Mouse (Mus musculus) left cerebral cortex, postnatal 25 days (tissue): Measurements from ENCODE around the gene Lrrc36. TPM values are rescaled to one million over a fixed set of nuclear protein-coding genes. Genes with fewer than 3 reads are reported as not detected.

Experiments
- DNase-seq, 2 experiments: peaks; one replicate each; pipeline ENCODE4 v3.0.0; 2022; ENCODE audit warnings: low spot score in 2 of 2, mixed read lengths in 1 of 2
- intact Hi-C: fragments of 180-260 bp; cut with DNase I; formaldehyde crosslinking; loops from one replicate; pipeline ENCODE4 v1.15.1; 2025
- total RNA-seq, 2 experiments: library from RNA; stranded (reverse); gene quantifications; 2 replicates each; pipeline ENCODE4 v1.2.3; 2021

Lrrc36 gene
- total RNA-seq, 2 experiments from 2014 or later = 0.28 to 0.41 TPM

DNA sequence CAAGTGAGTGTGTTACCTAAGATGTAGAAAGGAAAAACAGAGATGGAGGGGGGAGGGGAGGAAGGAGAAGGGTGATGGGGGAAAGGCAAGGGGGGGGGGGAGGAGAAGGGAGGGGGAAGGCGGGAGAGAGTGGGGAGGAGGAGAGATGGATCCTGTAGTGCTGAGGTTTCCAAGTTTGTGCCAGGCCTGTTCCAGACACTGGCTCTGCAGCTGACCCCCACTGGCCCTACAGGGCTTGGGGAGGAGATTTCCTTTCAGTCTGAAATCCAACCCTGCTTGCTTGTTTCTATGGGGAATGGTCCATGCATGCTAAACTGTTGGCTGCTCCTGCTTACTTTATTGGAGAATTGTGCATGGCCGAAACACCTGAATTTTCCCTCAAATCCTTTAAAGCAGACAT lies 95.4 kb downstream of the Lrrc36 start:
- intact Hi-C loops = no loop called here

DNA sequence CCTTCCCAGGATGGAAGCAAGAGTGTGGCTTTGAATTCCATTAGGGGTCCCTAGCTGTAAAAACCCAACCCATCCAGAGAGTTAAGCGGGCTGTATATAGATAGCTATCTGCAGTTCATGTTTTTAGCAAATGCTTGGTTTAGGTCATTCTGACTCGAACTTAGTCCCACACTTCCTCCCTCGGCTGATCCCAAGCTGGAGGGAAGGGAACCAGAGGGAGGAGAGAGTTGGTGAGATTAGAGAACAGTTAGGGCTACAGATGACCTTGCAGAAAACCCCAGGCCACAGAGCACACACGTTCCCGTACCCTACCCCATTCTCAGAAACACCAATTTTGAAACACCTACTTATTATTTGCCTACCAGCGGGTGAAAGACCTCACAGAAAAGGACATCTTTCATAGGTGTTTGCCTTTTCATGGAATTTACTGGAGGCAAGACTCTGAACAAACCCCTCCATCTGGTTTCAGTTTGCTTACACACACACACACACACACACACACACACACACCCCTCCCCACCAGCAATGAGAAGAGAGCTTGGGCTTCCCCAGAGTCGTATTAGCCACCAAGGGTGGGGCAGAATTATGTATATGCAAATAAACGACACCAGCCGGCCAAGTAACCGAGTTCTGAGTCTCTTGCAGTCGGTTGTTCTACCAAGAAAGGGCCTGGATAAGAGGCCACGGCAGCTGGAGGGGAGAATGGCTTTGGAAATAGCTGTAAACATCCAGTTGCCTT lies 96.8 kb downstream of the Lrrc36 start:
- DNase-seq = no peak
- intact Hi-C loops = no loop called here

More for the DNA sequence above, 95.4 kb downstream of the Lrrc36 start:
- DNase-seq = no peak

Other genes with a start within 250 kb of the Lrrc36 start
- gene Cbfb, start 242.9 kb upstream of the Lrrc36 start, total RNA-seq = 10 to 100 TPM; 20.3 to 22.1 TPM
- gene D230025D16Rik, start 188.4 kb upstream of the Lrrc36 start, total RNA-seq = 10 to 100 TPM; 37.6 to 38.1 TPM
- gene B3gnt9, start 158.4 kb upstream of the Lrrc36 start, total RNA-seq = 1 to 10 TPM; 2.1 to 2.4 TPM
- 1 to 10 TPM; 5.5 to 5.7 TPM for gene Tradd, start 149.0 kb upstream of the Lrrc36 start, total RNA-seq
- under 1 TPM; 0.57 to 0.85 TPM for gene Fbxl8, start 148.9 kb upstream of the Lrrc36 start, total RNA-seq
- gene Hsf4, start 143.8 kb upstream of the Lrrc36 start, total RNA-seq = 1 to 10 TPM; 6.9 to 7.9 TPM
- gene Nol3, start 137.4 kb upstream of the Lrrc36 start, total RNA-seq = 1 to 10 TPM; 7.7 TPM
- gene 4931428F04Rik, start 123.7 kb upstream of the Lrrc36 start, total RNA-seq = 10 to 100 TPM; 25.4 to 29.1 TPM
- gene Exoc3l, start 117.5 kb upstream of the Lrrc36 start, total RNA-seq = 1 to 10 TPM; 1.4 to 1.8 TPM
- 10 to 100 TPM; 32.9 to 35.1 TPM for gene E2f4, start 115.9 kb upstream of the Lrrc36 start, total RNA-seq
- gene Elmo3, start 108.0 kb upstream of the Lrrc36 start, total RNA-seq = 1 to 10 TPM in 1 of 2 experiments, under 1 TPM in 1; 0.62 to 1.8 TPM
- gene Lrrc29, start 87.3 kb upstream of the Lrrc36 start, total RNA-seq = 1 to 10 TPM; 5.1 to 5.2 TPM
- 10 to 100 TPM; 39.8 to 41.7 TPM for gene Tmem208, start 87.2 kb upstream of the Lrrc36 start, total RNA-seq
- gene Fhod1, start 65.6 kb upstream of the Lrrc36 start, total RNA-seq = 1 to 10 TPM; 2.5 to 3.2 TPM
- gene Slc9a5, start 64.7 kb upstream of the Lrrc36 start, total RNA-seq = 10 to 100 TPM; 39.1 to 42.6 TPM
- gene Plekhg4, start 40.3 kb upstream of the Lrrc36 start, total RNA-seq = 1 to 10 TPM; 3.1 to 4.6 TPM
- not detected for gene Kctd19, start 69 bp upstream of the Lrrc36 start, total RNA-seq
- gene Tppp3, start 58.0 kb downstream of the Lrrc36 start, total RNA-seq = 10 to 100 TPM; 30.1 to 37.5 TPM
- 10 to 100 TPM; 34.9 to 35.6 TPM for gene Zdhhc1, start 83.3 kb downstream of the Lrrc36 start, total RNA-seq
- not detected for gene Hsd11b2, start 105.2 kb downstream of the Lrrc36 start, total RNA-seq
- gene Atp6v0d1, start 152.5 kb downstream of the Lrrc36 start, total RNA-seq = 100 to 1,000 TPM; 317 to 340 TPM
- gene Ripor1, start 191.7 kb downstream of the Lrrc36 start, total RNA-seq = 10 to 100 TPM; 77.0 to 81.5 TPM
- 10 to 100 TPM; 63.7 to 68.5 TPM for gene Ctcf, start 223.0 kb downstream of the Lrrc36 start, total RNA-seq
- not detected for gene Agrp, start 223.8 kb downstream of the Lrrc36 start, total RNA-seq